Mouse (Mus musculus) brown adipose tissue, adult 24 weeks (tissue): ENCODE data around the gene Spon1. TPM values are rescaled to one million over a fixed set of nuclear protein-coding genes. Genes with fewer than 3 reads are reported as not detected.

Source experiments
- H3K27ac ChIP-seq: fragments of 200-500 bp; replicated peaks from 2 replicates; pipeline ENCODE4 v1.5.1; 2012; ENCODE audit warnings: low read depth, mild to moderate bottlenecking, low read length
- H3K4me1 ChIP-seq: fragments of 200-500 bp; 2 replicates; pipeline ENCODE4 v1.6.1; 2012; ENCODE audit warnings: low read length, mixed read lengths; ENCODE audit not compliant: control insufficient read depth, insufficient read depth, insufficient read length
- H3K4me3 ChIP-seq: fragments of 200-500 bp; 2 replicates; pipeline ENCODE4 v1.5.1; 2012; ENCODE audit warnings: low read depth, mild to moderate bottlenecking, low read length, moderate library complexity; ENCODE audit not compliant: insufficient read depth
- polyA plus RNA-seq: library from polyadenylated mRNA; stranded (reverse); fragments of >200 nt; gene quantifications from 2 replicates; pipeline ENCODE4 v1.2.4, GENCODE M21; 2012; ENCODE audit not compliant: missing spikeins, insufficient read depth, insufficient read length

The Spon1 gene
- polyA plus RNA-seq, 1 experiment, result 0.87 TPM

DNA sequence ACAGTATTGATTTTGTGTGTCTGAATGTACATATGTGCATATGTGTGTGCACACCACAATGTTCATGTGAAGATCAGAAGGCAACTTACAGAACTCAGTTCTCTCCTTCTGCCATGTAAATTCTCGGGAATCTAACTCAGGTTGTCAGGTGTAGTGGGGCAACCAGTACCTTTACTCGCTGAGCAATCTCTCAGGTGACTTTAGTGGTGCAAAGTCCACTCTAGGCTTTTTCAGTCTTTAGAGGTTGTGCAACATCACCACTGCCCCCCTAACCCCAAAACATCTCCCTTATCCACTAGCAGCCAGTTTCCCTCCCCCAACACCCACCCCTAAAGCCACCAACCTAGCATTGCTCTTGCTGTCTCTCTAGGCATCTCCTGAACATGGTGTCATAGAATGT is 308.8 kb downstream of the Spon1 start:
- no peak overlapping the region for H3K4me3 ChIP-seq
- peaks cover 19% of the 10 kb centered on the region for H3K4me1 ChIP-seq
- H3K27ac ChIP-seq, result 0 out of 2 replicates have a peak overlapping the region, but pooled peaks have one; percentile 12

DNA sequence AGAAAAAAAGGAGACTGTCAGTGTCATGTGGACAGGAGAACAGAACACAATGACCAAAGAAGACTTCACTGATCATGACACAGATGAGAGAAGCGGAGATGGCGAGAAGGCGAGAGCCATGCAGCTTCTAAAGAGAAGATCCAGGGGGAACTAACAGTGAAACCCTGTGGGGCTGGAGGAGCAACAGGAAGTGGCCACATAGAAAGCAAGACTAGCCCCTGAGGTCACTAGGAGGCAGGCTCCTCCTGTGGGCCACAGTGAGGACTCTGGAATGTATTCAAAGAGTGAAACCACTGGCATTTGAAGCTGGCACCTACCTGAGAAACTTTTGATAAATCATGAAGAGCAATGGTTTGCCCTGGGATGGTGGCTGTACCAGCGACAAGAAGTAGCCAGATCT is 313.5 kb downstream of the Spon1 start:
- H3K27ac ChIP-seq, result no peak overlapping the region

DNA sequence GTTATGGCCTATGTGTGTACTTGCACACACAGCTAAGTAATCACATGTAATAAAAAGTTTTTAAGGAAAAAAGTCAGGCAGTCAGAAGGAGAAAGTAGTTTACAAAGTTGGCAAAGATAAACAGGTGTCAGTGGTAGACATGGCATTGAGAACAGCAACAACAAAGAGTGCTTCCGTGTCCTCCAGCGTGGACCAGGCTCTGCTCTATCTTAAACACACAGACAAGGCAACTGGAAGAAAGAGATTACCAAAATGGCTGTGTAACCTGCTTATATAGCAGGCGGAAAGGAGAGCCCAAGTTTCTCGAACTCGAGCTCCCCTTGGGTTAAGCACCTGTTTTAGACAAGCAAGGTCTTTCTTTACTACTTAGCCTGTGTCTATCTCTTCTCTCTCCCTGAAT is 314.5 kb downstream of the Spon1 start:
- no peak overlapping the region for H3K27ac ChIP-seq
- peaks cover 8% of the 10 kb centered on the region for H3K4me1 ChIP-seq
- no peak overlapping the region for H3K4me3 ChIP-seq

More for the DNA sequence above, 313.5 kb downstream of the Spon1 start:
- H3K4me1 ChIP-seq, result peaks cover 8% of the 10 kb centered on the region
- no peak overlapping the region for H3K4me3 ChIP-seq

DNA sequence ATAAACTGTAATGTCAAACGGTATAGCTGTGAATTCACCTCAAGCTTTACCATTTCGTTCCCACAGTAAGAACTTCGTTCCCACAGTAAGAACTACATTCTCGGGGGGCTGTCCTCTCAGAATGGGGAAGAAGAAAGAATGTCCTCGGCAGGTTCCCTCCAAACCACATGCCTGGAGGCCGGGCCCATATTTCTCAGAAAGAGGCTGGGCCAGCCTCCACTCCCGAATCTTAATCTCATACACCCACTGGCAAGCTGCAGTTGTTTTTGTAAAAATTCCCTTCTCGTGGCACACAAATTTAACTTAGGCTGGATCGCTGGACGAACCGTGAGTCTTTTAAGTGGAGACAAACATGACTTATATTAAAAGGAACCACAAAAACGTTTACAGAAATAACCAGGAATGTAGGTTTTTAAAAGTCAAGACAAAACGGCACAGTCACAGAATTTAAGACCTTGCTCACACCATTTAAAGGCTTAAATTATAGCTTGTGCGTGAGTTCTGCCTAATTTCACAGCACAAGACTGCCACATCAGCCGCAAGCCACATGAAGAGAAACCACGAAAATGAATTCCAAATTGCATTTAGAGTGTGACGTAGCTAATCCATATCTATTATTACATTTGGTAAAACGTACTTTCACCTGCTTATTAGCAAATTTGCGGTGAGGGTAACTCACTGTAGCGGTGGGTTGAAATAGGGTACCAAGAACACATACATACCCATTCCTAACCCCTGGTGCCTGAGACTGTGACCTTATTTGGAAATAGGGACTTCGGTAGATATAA is 316.0 kb downstream of the Spon1 start:
- peaks cover 13% of the 10 kb centered on the region for H3K4me1 ChIP-seq
- no peak overlapping the region for H3K4me3 ChIP-seq
- no peak overlapping the region for H3K27ac ChIP-seq

DNA sequence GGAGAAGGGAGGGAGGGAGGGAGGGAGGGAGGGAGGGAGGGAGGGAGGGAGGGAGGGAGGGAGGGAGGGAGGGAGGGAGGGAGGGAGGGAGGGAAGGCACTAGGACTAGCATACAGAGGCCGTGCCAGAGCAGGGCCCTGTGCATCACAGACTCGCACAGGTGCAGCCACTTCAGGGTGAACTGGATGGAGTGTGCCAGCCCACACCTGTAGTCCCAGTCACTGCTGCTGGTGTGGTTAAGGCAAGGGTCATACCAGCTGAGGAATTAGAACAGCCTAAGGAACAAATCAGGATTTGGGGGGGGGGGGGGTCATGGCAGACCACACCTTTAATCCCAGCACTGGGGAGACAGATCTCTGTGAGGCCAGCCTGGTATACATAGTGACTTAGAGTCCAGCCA is 317.3 kb downstream of the Spon1 start:
- H3K4me1 ChIP-seq, result peaks cover 15% of the 10 kb centered on the region
- H3K4me3 ChIP-seq, result no peak overlapping the region
- H3K27ac ChIP-seq, result no peak overlapping the region

DNA sequence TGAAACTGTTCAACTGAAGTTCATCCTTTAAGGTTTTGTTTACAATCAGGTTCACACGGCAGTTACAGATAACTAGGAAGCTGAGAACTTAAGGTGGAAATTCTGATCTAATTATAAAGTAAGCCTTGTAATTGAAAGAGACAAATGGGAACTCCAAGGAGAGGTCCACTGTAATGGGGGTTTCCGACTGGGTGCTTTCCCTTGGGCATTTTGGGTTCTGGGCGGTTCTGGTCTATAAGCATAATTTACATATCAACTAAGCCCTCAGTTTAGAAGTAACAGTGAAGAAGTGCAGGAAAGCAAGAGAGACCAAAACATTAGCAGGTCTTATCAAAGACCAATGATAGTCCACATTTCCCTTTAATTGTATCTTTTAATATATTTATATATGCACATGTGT is 318.0 kb downstream of the Spon1 start:
- peaks cover 16% of the 10 kb centered on the region for H3K4me1 ChIP-seq
- H3K4me3 ChIP-seq, result no peak overlapping the region
- H3K27ac ChIP-seq, result no peak overlapping the region

DNA sequence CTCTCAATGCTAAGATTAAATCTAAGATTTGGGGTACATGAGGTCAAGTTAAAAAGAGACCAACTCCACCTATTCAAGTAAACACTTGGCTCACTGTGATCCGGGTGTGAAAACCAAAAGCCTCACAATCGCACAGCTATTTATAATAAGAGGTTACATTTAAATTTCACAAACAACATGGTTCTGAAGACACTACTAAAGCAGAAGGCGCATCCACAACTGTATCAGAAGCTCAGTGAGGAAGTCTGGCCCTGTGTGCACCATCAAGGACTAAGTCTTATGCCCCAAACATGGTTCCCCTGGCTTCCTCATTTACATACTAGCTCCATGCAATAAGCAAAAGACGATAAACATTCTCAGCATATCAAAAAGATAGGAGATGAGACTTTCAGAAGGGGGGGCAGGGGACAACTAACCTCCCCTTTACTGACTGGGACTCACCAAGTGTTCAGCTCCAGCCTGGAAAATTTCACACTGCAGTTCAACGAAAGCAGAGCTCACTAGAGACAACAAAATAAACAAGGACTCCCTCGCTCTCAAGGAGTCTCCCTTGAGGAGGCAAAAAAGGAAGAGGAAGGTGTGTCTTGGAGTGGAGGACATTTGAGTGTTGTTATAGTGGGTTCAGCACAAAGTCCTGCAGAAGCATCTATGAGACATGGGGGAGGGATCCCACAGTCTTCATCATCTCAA is 320.4 kb downstream of the Spon1 start:
- H3K4me1 ChIP-seq, result peaks cover 8% of the 10 kb centered on the region
- H3K27ac ChIP-seq, result no peak overlapping the region
- H3K4me3 ChIP-seq, result no peak overlapping the region

DNA sequence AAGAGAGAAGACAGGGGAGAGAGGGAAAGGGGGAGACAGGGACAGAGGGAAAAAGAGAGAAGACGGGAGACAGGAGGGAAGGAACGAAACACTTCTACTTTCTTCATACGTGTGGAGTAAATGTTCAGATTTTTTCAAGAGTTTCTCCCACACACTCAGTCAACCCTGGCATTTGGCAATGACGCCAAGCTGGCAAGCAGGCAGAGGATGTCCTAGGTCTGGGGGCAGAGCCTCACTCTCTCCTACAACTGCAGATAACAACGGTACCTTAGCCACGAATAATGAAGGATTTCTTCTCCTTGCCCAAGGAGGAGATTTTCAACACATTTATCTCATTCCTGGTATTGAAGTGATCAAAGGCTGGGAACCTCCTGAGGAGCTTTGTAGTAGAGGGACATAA is 321.5 kb downstream of the Spon1 start:
- H3K4me3 ChIP-seq, result no peak overlapping the region
- H3K4me1 ChIP-seq, result peaks cover 11% of the 10 kb centered on the region
- no peak overlapping the region for H3K27ac ChIP-seq

DNA sequence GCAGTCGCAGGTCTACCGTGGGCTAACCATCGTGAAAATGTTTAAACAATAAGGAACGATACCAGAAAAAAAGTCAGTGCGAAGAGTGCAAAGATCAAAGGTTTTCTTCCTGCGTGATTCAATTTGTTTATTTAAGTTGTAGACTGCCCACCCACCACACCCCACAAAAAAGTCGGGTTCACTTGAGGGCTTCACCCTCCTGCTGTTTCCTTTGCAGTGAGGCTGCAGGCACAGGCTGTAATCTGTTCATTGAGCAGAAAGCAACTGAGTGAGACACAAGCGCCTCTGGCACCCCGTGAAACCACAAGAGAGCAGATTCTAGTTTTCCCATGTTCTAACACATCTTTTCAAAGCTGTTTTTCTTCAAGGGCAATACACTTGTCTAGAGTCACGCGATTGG is 322.2 kb downstream of the Spon1 start:
- H3K4me1 ChIP-seq, result peaks cover 11% of the 10 kb centered on the region
- H3K4me3 ChIP-seq, result no peak overlapping the region
- no peak overlapping the region for H3K27ac ChIP-seq

DNA sequence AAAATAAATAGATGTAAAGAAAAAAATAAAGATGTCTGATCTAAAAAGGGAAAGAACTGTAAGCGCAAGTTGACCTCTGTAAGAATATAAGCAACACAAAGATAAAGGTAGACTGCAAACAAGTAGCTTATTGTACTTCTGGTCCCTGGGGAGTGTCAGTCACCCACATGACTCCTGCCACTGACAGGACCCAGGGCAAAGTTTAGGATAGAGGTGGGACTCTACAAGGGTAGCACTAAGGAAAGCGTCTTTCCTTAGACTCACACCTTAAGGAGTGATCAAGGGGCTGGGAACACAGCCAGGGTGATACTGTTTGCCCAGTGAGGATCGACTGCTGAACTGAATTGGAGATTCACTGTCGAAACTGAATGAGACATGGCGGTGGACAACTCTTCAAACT is 323.1 kb downstream of the Spon1 start:
- Histone ChIP-seq H3K4me1 (peaks cover 11% of the 10 kb centered on the region), H3K27ac (no peak overlapping the region), H3K4me3 (no peak overlapping the region)

DNA sequence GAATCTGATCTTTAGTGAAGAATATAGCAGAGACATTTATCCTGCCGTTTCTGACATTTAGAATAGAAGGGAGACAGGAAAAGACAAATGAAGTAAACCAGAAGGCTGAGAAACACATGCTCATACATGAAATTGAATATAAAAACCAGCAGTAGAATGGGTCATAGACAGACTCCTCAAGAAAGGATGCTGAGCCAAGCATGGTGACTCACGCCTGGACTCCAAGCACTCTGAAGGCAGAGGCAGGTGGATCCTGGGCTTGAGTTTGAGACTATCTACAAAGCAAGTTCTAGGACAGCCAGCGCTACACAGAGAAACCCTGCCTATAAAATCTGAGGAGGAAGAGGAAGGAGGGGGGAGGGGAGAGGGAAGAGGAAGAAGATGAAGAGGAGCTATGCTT is 324.4 kb downstream of the Spon1 start:
- no peak overlapping the region for H3K27ac ChIP-seq
- H3K4me1 ChIP-seq, result peaks cover 16% of the 10 kb centered on the region
- H3K4me3 ChIP-seq, result no peak overlapping the region

DNA sequence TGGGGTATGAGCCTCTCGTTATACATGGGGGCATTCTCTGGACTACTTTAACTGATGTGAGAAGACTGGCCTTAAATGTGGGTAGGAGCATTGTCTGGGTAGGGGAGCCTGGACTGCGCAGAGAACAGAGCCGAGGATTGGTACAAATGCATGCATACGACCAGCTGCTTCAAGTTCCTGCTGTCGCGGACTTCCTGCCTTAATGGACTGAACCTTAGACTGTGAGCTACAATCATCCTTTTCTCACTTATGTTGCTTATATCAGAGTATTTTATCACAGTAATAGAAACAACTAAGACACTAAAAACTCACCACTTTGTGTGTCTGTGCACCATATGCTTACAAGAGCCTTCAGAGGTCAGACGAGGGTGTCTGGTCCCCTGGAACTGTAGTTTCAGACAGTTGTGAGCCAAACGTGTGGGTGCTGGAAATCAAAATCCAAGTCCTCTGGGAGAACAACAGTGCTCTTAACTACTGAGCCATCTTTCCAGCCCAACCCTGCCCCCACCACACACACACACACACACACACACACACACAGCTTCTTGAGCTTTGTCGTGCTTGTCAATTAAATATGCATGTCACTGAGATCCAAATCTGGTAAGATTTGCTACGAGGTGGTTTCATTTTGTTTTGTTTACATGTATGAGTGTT is 325.2 kb downstream of the Spon1 start:
- Histone ChIP-seq H3K4me3 (no peak overlapping the region), H3K27ac (no peak overlapping the region), H3K4me1 (peaks cover 18% of the 10 kb centered on the region)
